Mouse (Mus musculus) c-Kit-positive CD71-positive TER-119-positive erythroid progenitor cells, embryonic 14.5 days (primary cell): ENCODE measurements around the gene Myl9.
A peak's percentile ranks its signal among the peaks of the same experiment; 100 is the strongest.

Experiments
- DNase-seq: peaks from one replicate; pipeline ENCODE4 v3.0.0-alpha.2; 2013; ENCODE audit warnings: low spot score

Gene Myl9

DNA sequence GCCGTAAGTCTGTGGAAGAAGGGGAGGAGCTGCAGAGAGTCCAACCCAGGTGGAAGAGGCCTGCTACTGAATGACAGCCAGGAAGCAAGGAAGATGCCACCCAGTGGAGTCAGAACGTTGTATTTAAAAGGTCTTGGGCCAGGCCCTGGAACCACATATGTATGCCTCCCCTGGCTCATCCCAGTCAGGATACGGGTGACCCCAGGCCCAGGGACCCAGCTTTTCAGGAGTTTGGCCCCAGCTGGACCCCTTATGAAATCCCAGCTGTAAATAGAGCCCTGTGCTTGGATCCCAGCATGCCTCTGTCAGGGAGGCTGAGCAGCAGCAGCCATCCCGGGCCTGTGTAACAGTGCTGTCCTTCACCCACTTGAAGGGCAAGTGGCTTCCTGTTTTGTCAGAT lies 10.5 kb upstream of the Myl9 start:
- no peak for DNase-seq

DNA sequence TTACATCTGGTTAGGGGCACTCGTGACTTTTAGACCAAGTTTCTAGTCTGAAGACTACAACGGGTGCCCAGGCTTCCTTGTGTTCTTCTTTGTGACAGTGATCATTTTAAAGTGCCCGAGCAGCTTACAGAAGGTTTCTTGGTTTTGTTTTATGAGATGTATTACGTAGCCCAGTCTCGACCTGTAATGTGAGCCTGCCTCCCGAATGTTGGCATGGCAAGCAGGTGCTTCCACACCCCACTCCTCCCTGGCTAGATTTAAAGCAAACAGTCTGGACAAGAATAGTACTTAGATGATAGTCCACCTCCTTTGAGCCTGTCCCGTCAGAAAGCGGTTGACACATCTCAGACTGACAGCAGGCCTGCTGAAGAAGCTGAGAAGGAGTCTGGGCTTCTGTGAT lies 9.6 kb upstream of the Myl9 start:
- DNase-seq, result no peak

DNA sequence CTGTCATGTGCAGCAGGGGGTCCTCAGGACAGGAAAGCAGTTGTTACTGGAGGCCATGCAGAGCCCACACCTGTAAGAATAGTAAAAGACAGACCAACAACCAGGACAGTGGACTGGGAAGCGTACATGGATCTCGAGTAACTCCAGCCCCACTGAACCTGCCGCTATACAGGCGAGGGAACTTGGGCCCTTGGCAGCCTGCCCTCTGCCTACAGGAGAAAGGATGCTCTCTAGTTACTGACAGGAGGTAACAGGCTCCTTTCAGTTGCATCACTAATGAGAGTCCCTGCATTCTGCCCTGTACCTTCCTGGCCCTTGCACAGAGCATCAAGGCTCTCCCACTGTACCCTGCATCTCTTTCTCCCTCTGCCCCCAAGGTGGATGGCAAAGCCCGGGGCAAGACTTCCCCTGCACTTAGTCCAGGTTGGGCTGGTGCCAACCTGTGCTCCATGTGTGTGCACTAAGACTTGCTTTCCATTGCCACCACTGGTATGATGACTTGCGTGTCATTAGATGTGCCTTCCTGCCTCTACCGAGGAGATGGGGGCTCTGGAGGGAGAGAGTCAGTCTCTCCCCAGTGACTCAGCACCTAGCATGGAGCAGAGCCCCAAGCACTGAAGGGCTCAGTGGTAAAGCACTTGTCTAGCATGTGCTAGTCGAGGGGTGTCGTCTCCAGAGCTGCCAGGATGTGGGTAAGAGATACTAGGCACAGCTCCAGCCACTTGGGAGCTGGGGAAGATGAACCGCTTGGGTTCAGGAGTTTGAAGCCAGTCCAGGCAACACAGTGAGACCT lies 8.8 kb upstream of the Myl9 start:
- DNase-seq, result no peak

DNA sequence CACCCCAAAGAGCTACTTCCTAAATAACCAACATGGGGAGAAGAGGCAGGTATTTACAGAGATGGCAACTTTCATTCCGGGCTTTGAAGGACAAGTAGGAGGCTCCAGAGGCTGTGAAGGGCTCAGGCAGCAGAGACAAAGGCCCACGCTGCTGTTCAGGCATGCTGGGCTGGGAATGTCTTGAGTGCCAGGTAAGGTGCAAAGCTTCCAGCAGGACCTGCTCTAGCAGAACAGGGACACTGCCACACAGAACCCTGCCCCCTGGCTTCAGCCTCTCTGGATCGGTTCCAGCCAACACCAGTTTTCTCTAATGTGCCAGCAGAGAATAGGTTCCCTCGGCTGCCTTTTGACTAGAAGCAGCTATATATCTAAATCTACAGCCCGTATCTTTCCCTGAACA lies 8.1 kb upstream of the Myl9 start:
- DNase-seq, result no peak

- no peak for DNase-seq
Measured at GRCm38 (mm10) chr2:156769274-156769673, 5.9 kb upstream of the Myl9 start.

GRCm38 (mm10) chr2:156773470-156773869 lies 1.8 kb upstream of the Myl9 start:
- no peak for DNase-seq

DNA sequence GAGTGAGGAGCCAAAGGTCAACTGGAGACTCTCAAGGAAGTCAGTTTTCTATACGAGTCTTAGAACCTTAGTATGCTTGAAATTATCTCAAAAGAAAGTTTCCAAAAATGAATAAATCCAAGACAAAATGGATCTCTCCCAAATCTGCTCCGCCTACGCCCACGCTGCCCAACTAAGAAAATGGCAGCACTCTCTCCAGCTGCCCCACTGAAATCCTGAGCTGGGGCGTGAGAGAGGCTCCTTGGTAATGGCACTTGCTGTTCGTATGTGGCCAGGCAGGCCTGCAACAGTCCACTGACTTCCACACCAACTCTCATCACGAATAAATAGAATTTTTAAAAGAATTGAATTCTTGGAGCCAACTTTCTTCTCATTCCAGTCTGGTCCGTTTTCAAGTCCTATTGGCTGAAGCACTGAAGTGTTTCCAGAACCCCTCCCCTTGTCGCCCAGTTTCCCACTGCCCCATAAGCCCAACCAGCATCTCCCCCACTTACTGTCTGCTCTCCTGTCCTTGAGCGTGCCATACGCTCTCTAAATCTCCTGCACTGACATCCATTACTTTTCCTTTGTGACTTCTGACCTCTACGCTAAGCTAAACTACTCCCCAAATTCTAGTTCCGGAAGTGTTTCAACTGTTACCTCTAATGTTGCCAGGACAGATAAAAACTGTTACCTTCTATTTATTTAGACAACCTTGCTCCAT lies 1.0 kb upstream of the Myl9 start:
- DNase-seq, result no peak

DNA sequence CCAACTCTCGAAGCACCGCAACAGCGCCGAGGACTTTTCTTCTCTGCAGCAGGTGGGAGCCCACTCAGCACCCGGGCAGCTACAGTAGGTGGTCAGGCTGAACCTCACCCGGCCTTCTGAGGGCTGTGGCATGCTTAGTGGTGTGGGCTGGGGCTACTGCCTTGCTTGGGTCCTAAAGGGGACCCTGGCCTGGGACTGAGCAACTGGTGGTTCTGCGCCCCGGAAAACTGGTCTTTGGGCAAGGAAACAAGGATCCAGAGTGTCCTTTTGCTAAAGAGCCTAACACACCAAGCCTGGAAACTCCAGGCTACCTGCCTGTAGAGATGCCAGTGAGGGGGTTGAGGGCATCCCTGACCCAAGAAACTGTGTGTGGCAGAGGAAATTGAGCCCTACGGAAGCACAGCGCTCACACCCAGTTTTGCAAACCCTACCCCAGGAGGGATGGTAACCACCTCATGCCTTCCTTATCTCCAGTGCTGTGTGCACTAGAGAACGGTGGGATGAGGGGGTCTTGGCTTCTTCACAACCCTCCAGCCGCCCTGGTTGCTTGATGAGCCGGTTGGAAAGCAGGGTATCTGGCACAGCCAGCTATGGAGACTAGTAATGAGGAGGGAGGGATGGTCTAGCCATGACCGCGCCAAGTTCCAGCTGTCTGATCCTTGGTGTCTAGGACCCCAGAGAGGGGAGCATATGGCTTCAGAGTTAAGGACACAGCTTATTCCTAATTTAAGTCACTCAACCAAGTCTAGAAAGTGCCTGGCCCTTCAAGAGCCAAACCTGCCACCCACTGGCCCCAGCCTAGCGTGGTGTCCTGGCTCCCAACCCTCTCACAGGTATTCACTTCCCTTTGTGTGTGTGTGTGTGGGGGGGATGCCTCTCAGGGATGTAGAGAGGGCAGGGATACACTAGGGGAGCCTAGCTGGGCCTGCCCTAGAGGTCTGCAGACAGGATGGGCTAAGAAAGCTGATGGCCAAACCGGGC lies 525 bp downstream of the Myl9 start:
- no peak for DNase-seq

- DNase-seq, result no peak
Measured at GRCm38 (mm10) chr2:156776907-156777306, 1.7 kb downstream of the Myl9 start.

- no peak for DNase-seq
Measured at GRCm38 (mm10) chr2:156777326-156778004, 2.2 kb downstream of the Myl9 start.

GRCm38 (mm10) chr2:156778571-156778970 lies 3.4 kb downstream of the Myl9 start:
- no peak for DNase-seq

GRCm38 (mm10) chr2:156779036-156779435 lies 3.8 kb downstream of the Myl9 start:
- DNase-seq, result no peak

DNA sequence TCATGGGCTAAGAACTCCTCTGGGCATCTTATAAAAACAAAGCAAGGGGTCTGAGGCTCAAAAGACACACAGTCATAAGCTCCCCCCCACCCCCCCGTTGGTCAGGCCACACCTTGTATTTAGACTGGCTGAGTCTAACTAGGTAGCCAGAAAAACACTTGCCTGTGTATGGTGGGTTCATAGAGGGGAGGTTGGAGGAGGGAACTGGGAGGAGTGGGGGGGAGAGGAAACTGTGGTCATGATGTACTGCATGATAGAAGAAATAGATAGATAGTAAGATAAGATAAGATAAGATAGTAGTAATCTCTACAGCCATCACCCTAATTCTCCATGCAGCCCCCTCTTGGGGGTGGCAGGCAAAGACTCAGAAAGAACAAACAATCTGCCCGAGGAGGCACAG lies 4.3 kb downstream of the Myl9 start:
- DNase-seq, result no peak

DNA sequence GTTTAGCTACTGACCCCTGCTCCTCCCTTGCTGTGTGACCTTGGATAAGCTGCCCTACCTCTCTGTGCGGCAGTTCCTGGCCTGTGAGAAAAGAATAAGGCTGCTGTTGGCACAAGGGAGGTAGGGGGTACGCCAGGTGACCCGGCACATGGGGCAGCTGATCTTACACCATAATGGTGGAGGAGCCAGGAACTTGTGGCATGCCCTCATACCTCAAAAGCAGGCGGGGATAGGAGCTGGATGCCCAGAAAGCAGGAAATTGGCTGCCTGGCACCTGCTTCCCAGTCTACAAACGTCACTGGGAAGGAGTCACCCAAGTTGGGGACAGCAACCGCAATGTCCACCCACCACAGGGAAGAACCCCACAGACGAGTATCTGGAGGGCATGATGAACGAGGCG lies 4.9 kb downstream of the Myl9 start:
- no peak for DNase-seq

DNA sequence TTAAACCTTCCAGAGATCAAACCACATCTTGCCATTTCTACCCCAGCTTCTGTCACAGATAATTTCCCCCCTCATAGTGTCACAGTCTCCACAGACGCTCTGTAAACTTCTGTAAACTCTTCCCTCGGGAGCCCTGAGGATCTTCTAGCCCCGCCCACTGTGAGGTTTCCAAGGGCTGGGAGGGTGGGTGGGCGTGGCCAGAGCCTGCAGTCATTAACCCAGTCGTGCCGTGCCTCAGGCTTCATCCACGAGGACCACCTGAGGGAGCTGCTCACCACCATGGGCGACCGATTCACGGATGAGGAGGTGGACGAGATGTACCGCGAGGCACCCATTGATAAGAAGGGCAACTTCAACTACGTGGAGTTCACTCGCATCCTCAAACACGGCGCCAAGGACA lies 5.5 kb downstream of the Myl9 start:
- peak; percentile 69 for DNase-seq

DNA sequence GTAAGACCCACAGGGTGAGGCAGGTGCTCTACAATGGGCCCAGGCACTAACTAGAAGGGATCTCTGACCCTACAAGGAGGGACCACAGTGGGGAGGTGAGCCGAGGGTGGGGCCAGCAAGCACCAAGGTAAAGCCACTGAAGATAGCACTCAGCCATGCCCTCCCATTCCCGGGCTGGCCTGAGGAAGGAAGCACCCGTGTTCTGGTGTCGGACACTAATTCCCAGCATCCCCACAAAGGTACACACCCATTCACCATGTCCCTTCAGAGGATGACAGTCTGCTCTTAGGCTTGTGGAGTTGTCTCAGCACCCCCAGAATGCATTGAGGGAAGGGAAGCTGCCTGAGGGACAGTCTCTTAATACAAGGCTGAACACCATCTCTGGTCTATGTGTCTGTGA lies 6.1 kb downstream of the Myl9 start:
- no peak for DNase-seq

GRCm38 (mm10) chr2:156781836-156782480 lies 6.7 kb downstream of the Myl9 start:
- peak; percentile 67 for DNase-seq

GRCm38 (mm10) chr2:156782481-156783348 lies 7.5 kb downstream of the Myl9 start:
- no peak for DNase-seq

DNA sequence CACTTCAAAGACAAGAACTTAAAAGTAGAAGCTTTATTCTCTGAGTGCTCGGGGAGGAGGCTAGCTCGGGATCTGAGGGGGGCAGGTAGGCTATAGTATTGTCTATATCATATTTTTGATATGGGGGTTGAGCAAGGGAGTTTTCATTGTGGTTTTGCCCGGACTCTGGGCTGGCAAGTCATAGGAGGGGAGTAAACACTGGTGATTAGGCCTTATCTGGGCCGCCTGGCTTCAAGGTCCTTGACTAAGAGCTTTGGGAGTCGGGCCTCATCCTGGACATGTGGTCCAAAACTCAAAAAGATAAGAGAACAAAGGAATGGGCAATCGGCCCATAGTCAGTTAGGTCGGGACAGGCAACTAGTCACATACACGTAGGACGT lies 8.1 kb downstream of the Myl9 start:
- peak; percentile 74 for DNase-seq

DNA sequence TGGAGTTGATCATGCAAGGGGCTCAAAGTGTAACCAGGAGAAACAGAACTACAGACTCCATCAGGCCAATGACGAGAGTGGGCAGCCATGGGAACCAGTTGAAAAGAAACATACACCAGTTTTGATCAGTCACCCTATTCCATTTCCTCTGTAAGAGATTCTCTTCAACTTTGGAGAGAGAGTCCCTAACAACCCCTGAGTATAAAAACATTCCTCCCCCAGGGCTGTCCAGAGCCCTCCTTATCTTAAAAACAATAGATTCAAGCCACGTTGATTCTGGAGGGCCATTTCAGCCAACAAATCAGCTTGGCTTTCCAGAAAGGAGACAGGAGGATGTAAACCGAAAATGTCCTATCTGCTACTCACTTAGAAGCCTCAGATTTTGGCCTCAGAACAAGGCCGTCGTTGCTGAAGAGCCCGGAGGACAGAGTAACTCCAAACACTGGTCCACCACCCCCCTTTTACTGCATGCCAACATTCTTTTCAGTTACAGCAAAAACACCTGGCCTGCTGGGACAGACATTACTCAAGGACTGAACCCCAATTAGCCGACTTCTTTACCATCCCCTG lies 8.9 kb downstream of the Myl9 start:
- DNase-seq, result no peak
